ENCODE assay signal across 8 mouse cellular contexts in the genomic region with DNA sequence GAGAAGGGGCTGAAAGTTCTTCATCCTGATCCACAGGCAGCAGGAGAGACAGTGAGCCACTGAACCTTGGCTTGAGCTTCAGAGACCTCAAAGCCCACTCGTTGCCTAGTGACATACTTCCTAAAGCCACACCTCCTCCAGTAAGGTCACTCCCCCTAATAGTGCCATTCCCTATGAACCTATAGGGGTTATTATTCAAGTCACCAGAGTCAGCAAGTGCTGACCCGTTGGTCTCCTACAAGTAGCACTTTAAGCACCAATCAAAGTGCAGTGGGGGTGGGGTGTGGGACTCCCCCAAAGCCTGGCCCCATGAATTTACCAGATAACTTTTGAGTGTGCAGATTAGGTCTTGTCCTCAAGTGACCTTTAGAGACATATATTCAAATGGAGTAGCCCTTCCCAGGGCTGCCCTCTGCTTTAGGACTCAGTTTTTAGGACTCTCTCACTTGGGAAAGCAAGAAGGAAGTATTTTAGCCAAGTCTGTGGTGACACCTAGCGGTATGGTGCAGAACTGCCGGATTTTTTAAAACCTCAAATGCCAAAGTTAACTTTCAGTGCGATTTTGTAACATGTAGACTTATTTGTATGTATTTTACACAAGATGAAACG. TPM values are rescaled to one million over a fixed set of nuclear protein-coding genes. Genes with fewer than 3 reads are reported as not detected.
DNase-seq lines count a peak whose midpoint lies in the region; ATAC-seq and TF ChIP-seq lines count a peak whose summit lies in the region.

Blcap (minus strand) TSS at position 51 of the 609 bp plus-strand sequence.

- no peak within 1 kb of the TSS for H3K9ac ChIP-seq in embryonic facial prominence, embryonic 13.5 days
- no peak within 1 kb of the TSS for H3K9ac ChIP-seq in kidney, embryonic 15.5 days
- no peak within 1 kb of the TSS for H3K9ac ChIP-seq in liver, adult 2 months (ENCODE audit: low read depth, low read length)

- peaks cover 9% of the 10 kb centered on the region for H3K4me1 ChIP-seq in embryonic facial prominence, embryonic 13.5 days
- H3K4me1 ChIP-seq in heart, embryonic 10.5 days = peaks cover 12% of the 10 kb centered on the region
- H3K4me1 ChIP-seq in kidney, embryonic 15.5 days = peaks cover 9% of the 10 kb centered on the region
- peaks cover 16% of the 10 kb centered on the region for H3K4me1 ChIP-seq in liver, adult 2 months (ENCODE audit: control insufficient read depth, insufficient read depth, low read length)

- no peaks in the 10 kb centered on the region for H3K27me3 ChIP-seq in embryonic facial prominence, embryonic 13.5 days
- no peaks in the 10 kb centered on the region for H3K27me3 ChIP-seq in heart, embryonic 10.5 days (ENCODE audit: insufficient read depth, poor library complexity, severe bottlenecking)
- no peaks in the 10 kb centered on the region for H3K27me3 ChIP-seq in kidney, embryonic 15.5 days
- H3K27me3 ChIP-seq in liver, adult 2 months (ENCODE audit: control insufficient read depth, insufficient read depth, low read length) = no peaks in the 10 kb centered on the region
- peaks cover 5% of the 10 kb centered on the region for H3K27me3 ChIP-seq in myocyte (ENCODE audit: control insufficient read depth, insufficient read depth, insufficient read length)

- 6% methylated on average over 6 of the region's 6 CpGs for WGBS in embryonic facial prominence, embryonic 13.5 days
- WGBS in heart, embryonic 10.5 days = 11% methylated on average over 6 of the region's 6 CpGs
- WGBS in kidney, embryonic 15.5 days = 5% methylated on average over 6 of the region's 6 CpGs
- WGBS in liver, adult 2 months = 5% methylated on average over 6 of the region's 6 CpGs

- TF ChIP-seq POLR2A in liver, adult 2 months (IDR thresholded peaks at IDR 0.05; ENCODE audit: extremely low read depth, insufficient read depth, low read length) = no peak
- TF ChIP-seq POLR2A in myocyte (IDR thresholded peaks at IDR 0.05; ENCODE audit: insufficient read length, low read depth) = no peak

- DNase-seq in CD8-positive naive resting alpha-beta T cell, adult 2 months (ENCODE audit: low read depth in 2 of 2, low spot score in 2 of 2) = peak; percentile 29 to 64
- DNase-seq in adrenal gland, adult (ENCODE audit: inconsistent age in 2 of 2, low spot score in 1 of 2) = peak; percentile 51 to 89
- peak; percentile 74 for DNase-seq in heart, embryonic 10.5 days (ENCODE audit: low spot score)
- peak; percentile 63 for DNase-seq in liver, adult 2 months (ENCODE audit: extremely low read depth, low read depth, low spot score)
- DNase-seq in thymus, postnatal 4 days = peak; percentile 58

- H3K79me2 ChIP-seq in liver, adult 2 months (ENCODE audit: control insufficient read depth, insufficient read depth, low read length) = peaks cover 4% of the 10 kb centered on the region; the same call in 1 of the 2 replicates
- no peaks in the 10 kb centered on the region for H3K79me2 ChIP-seq in myocyte (ENCODE audit: control insufficient read depth, insufficient read depth)

- H3ac ChIP-seq in myocyte (ENCODE audit: control insufficient read depth, insufficient read length) = no peak within 1 kb of the TSS

- ATAC-seq in embryonic facial prominence, embryonic 13.5 days (ENCODE audit: insufficient number of reproducible peaks, insufficient read depth, low FRiP score, low TSS enrichment, low read depth) = no peak
- 0 out of 2 replicates have a peak, but pooled peaks have one; percentile 46 for ATAC-seq in kidney, embryonic 15.5 days (replicated peaks; ENCODE audit: low FRiP score)

- H3K27ac ChIP-seq in embryonic facial prominence, embryonic 13.5 days = no peak within 1 kb of the TSS
- no peak within 1 kb of the TSS for H3K27ac ChIP-seq in heart, embryonic 10.5 days
- no peak within 1 kb of the TSS for H3K27ac ChIP-seq in kidney, embryonic 15.5 days
- H3K27ac ChIP-seq in liver, adult 2 months (replicated peaks; ENCODE audit: insufficient read depth, low read depth, low read length) = peak within 1 kb of the TSS; percentile 72

- no peak within 1 kb of the TSS for H3K4me3 ChIP-seq in embryonic facial prominence, embryonic 13.5 days
- H3K4me3 ChIP-seq in heart, embryonic 10.5 days = no peak within 1 kb of the TSS
- H3K4me3 ChIP-seq in kidney, embryonic 15.5 days (replicated peaks) = no peak within 1 kb of the TSS
- H3K4me3 ChIP-seq in liver, adult 2 months (ENCODE audit: insufficient read depth, low read depth, low read length) = no peak within 1 kb of the TSS
- H3K4me3 ChIP-seq in myocyte = no peak within 1 kb of the TSS

- H3K9me3 ChIP-seq in embryonic facial prominence, embryonic 13.5 days = no peaks in the 10 kb centered on the region
- H3K9me3 ChIP-seq in heart, embryonic 10.5 days = no peaks in the 10 kb centered on the region
- H3K9me3 ChIP-seq in kidney, embryonic 15.5 days (replicated peaks) = no peaks in the 10 kb centered on the region

- TF ChIP-seq CTCF in liver, adult 2 months (IDR thresholded peaks at IDR 0.05; ENCODE audit: low read depth, low read length) = peak; percentile 33; the same call in 1 of the 2 replicates

- H3K36me3 ChIP-seq in embryonic facial prominence, embryonic 13.5 days = no peaks in the 10 kb centered on the region
- no peaks in the 10 kb centered on the region for H3K36me3 ChIP-seq in heart, embryonic 10.5 days
- H3K36me3 ChIP-seq in kidney, embryonic 15.5 days = no peaks in the 10 kb centered on the region
- no peaks in the 10 kb centered on the region for H3K36me3 ChIP-seq in liver, adult 2 months (ENCODE audit: control insufficient read depth, insufficient read depth, low read length)
- no peaks in the 10 kb centered on the region for H3K36me3 ChIP-seq in myocyte (ENCODE audit: control insufficient read depth, insufficient read depth)

- H3K4me2 ChIP-seq in embryonic facial prominence, embryonic 13.5 days = no peak within 1 kb of the TSS
- no peak within 1 kb of the TSS for H3K4me2 ChIP-seq in kidney, embryonic 15.5 days
- H3K4me2 ChIP-seq in myocyte (ENCODE audit: low read depth) = no peak within 1 kb of the TSS

TF ChIP-seq in myocyte, 11 proteins besides CTCF, POLR2A, EP300 and RAD21:
- TF ChIP-seq USF1 (IDR thresholded peaks at IDR 0.05; ENCODE audit: low read depth) = no peak
- TF ChIP-seq POLR2AphosphoS2 (IDR thresholded peaks at IDR 0.05; ENCODE audit: insufficient read length, low read depth) = no peak
- TF ChIP-seq E2F4 (IDR thresholded peaks at IDR 0.05; ENCODE audit: insufficient read depth) = no peak
- no peak for TF ChIP-seq TCF3 (IDR thresholded peaks at IDR 0.05; ENCODE audit: insufficient read length, low read depth)
- TF ChIP-seq TCF12 (IDR thresholded peaks at IDR 0.05; ENCODE audit: insufficient read depth, poor library complexity, severe bottlenecking) = no peak
- TF ChIP-seq MYOG (IDR thresholded peaks at IDR 0.05; ENCODE audit: control insufficient read depth in 1 of 3, insufficient read depth in 1 of 3, insufficient read length in 2 of 3, low read depth in 2 of 3) = no peak
- no peak for TF ChIP-seq MYOD1 (IDR thresholded peaks at IDR 0.05; ENCODE audit: control insufficient read depth in 1 of 3, insufficient read length in 2 of 3, low read depth in 2 of 3)
- no peak for TF ChIP-seq CEBPB (IDR thresholded peaks at IDR 0.05; ENCODE audit: insufficient read depth, poor library complexity, severe bottlenecking)
- no peak for TF ChIP-seq SRF (IDR thresholded peaks at IDR 0.05; ENCODE audit: control insufficient read depth, insufficient read length, low read depth)
- TF ChIP-seq MAX (IDR thresholded peaks at IDR 0.05; ENCODE audit: low read depth) = no peak
- TF ChIP-seq REST (IDR thresholded peaks at IDR 0.05; ENCODE audit: insufficient read depth, insufficient read length) = no peak

RNA-seq across cellular contexts. Expression of gene Blcap, which starts in this region (rescaled TPM):
- polyA plus RNA-seq in embryonic facial prominence, embryonic 13.5 days (2015; fragmentation: Nextera tagmentation; extraction: Ambion mirVana) = 66.7 and 68.7 TPM in 2 replicates
- polyA plus RNA-seq in heart, embryonic 10.5 days (2016; fragmentation: Nextera tagmentation; extraction: Ambion mirVana) = 38.3 and 38.6 TPM in 2 replicates
- polyA plus RNA-seq in kidney, embryonic 15.5 days (2015; fragmentation: Nextera tagmentation; extraction: Ambion mirVana) = 48.3 and 51.6 TPM in 2 replicates
- 14.1 and 16.3 TPM in 2 replicates for total RNA-seq in liver, adult 2 months (2014; rRNA removed)
- 33.1 and 37.9 TPM in 2 replicates for polyA plus RNA-seq in liver, adult 2 months (2012; rRNA removed)
- polyA plus RNA-seq in myocyte (2012; fragmentation: generic; extraction: Trizol) = 27.1 TPM
